In the genomic region with DNA sequence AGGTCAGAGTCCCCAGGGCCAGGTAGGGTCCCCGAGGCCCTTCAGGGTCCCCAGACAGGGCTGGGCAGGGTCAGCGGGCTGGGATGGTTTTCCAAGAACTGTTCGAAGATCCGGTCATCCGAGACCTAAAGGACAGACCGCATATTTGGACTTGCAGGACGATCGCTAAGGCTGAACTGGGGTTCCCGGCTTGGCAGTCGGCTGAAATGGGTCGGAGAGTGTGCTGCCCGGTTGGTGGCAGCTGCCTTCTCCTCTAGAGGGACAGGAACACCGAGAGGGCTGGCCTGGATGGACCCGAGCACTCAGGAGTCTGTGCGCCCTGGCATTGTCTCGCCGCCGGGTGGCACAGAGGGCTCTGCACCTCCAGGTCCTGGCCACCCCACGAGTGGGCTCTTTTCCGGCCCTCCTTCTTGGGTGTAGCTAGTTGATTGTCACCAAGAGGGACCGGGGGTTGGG, we compare ENCODE assay signal across 8 mouse cellular contexts. TPM values are rescaled to one million over a fixed set of nuclear protein-coding genes. Genes with fewer than 3 reads are reported as not detected.
DNase-seq lines count a peak whose midpoint lies in the region; ATAC-seq and TF ChIP-seq lines count a peak whose summit lies in the region.

No protein-coding gene starts in this region.

- intact Hi-C loops in gastrocnemius, adult 2 months (cut with DNase I) = no loop called here

- peak; percentile 21 for ATAC-seq in hindbrain, embryonic 14.5 days (ENCODE audit: low FRiP score)

- peaks cover 45% of the 10 kb centered on the region for H3K4me1 ChIP-seq in hindbrain, embryonic 14.5 days (replicated peaks; ENCODE audit: control insufficient read depth, insufficient read depth, low read length)

- no peaks in the 10 kb centered on the region for H3K9me3 ChIP-seq in hindbrain, embryonic 14.5 days (ENCODE audit: control insufficient read depth, low read length)

- TF ChIP-seq CTCF in gastrocnemius, adult 2 months (IDR thresholded peaks at IDR 0.05) = peak; percentile 66

- no peaks in the 10 kb centered on the region for H3K36me3 ChIP-seq in hindbrain, embryonic 14.5 days (replicated peaks; ENCODE audit: control insufficient read depth, insufficient read depth)

- peak; percentile 44 for DNase-seq in T-cell, adult 2 months (ENCODE audit: low spot score)
- DNase-seq in cerebellum, postnatal 14 days = peak; percentile 78 to 79
- DNase-seq in gastrocnemius, adult 2 months = peak; percentile 84
- DNase-seq in hindbrain, embryonic 14.5 days (ENCODE audit: low spot score) = peak; percentile 47
- peak; percentile 45 to 50 for DNase-seq in left cerebral cortex, adult 8-10 months (ENCODE audit: low spot score in 2 of 2)
- peak; percentile 82 to 87 for DNase-seq in lung, postnatal 4 days
- DNase-seq in retina, postnatal 1 day = peak; percentile 75
- DNase-seq in urinary bladder, postnatal 14 days (ENCODE audit: low spot score) = peak; percentile 71

- H3K27ac ChIP-seq in gastrocnemius, adult 2 months = peak overlapping the region; percentile 94
- H3K27ac ChIP-seq in hindbrain, embryonic 14.5 days = peak overlapping the region; percentile 88

- no peaks in the 10 kb centered on the region for H3K27me3 ChIP-seq in hindbrain, embryonic 14.5 days (ENCODE audit: control insufficient read depth, insufficient read depth, low read length)

- H3K4me2 ChIP-seq in hindbrain, embryonic 14.5 days (replicated peaks) = peak overlapping the region; percentile 93

- H3K9ac ChIP-seq in hindbrain, embryonic 14.5 days = peak overlapping the region; percentile 99

- peak overlapping the region; percentile 89 for H3K4me3 ChIP-seq in gastrocnemius, adult 2 months
- peak overlapping the region; percentile 90 for H3K4me3 ChIP-seq in hindbrain, embryonic 14.5 days (replicated peaks; ENCODE audit: low read length)

- under 1% methylated on average over 21 of the region's 21 CpGs for WGBS in hindbrain, embryonic 14.5 days

RNA-seq across cellular contexts. Expression of gene Afap1, which starts 0.7 kb away (rescaled TPM):
- 1 to 10 TPM; 7.4 to 8.3 TPM for total RNA-seq in gastrocnemius, adult 2 months (2021)
- 70.8 and 72.3 TPM in 2 replicates for polyA plus RNA-seq in hindbrain, embryonic 14.5 days (2014; fragmentation: Nextera tagmentation; extraction: Ambion mirVana)
- total RNA-seq in left cerebral cortex, adult 8-10 months (2022) = 10 to 100 TPM; 26.8 to 30.0 (median 29.3) TPM

Comparison
In these comparisons a context has a peak if more than half of its experiments do, and no peak if none do; other contexts are left out.
1. Peak in every context shown above with its lines: DNase-seq, ATAC-seq, H3K4me3 ChIP-seq and H3K27ac ChIP-seq.